Mouse (Mus musculus) heart, adult 18-20 months (tissue): ENCODE measurements around the gene Hrk. TPM values are rescaled to one million over a fixed set of nuclear protein-coding genes. Genes with fewer than 3 reads are reported as not detected.

Experiments
- DNase-seq, 2 experiments: peaks; one replicate each; pipeline ENCODE4 v3.0.0; 2021 to 2022; ENCODE audit warnings: mixed read lengths in 1 of 2
- total RNA-seq, 2 experiments: library from RNA; stranded (reverse); gene quantifications; 2 replicates each; pipeline ENCODE4 v1.2.3; 2021

The Hrk gene
- total RNA-seq, 2 experiments from 2014 or later = 0.40 to 0.44 TPM

- no peak for DNase-seq
Observed at GRCm38 (mm10) chr5:118223142-118223757, 58.8 kb downstream of the Hrk start.

GRCm38 (mm10) chr5:118230071-118230611, 65.7 kb downstream of the Hrk start:
- DNase-seq = no peak

GRCm38 (mm10) chr5:118236891-118237290, 72.4 kb downstream of the Hrk start:
- no peak for DNase-seq

Other genes with a start within 250 kb of the Hrk start
- 10 to 100 TPM; 35.7 to 38.8 TPM for gene Fbxo21, start 187.9 kb upstream of the Hrk start, total RNA-seq
- 100 to 1,000 TPM; 183 to 211 TPM for gene Tesc, start 136.9 kb upstream of the Hrk start, total RNA-seq
- 10 to 100 TPM; 38.2 to 41.2 TPM for gene Fbxw8, start 9.2 kb upstream of the Hrk start, total RNA-seq
- gene Rnft2, start 80.5 kb downstream of the Hrk start, total RNA-seq = 1 to 10 TPM; 1.3 to 2.2 TPM
- gene 2410131K14Rik, start 80.6 kb downstream of the Hrk start, total RNA-seq = 1 to 10 TPM; 8.5 to 9.2 TPM